Mouse (Mus musculus) small intestine, adult 2 months (tissue): Measurements from ENCODE around the gene Btn1a1.

ENCODE experiments used
- CTCF ChIP-seq: fragments of 200-500 bp; IDR thresholded peaks from 2 replicates; pipeline ENCODE4 v1.5.1; 2012; ENCODE audit warnings: low read depth, mild to moderate bottlenecking, control low read depth, inconsistent platforms, low read length, moderate library complexity, mixed read lengths; ENCODE audit not compliant: insufficient replicate concordance, insufficient read length; ENCODE audit errors: extremely low read depth
- POLR2A ChIP-seq: fragments of 200-500 bp; IDR thresholded peaks from 2 replicates; pipeline ENCODE4 v1.6.1; 2012; ENCODE audit warnings: low read depth, mild to moderate bottlenecking, control low read depth, inconsistent platforms, low read length, moderate library complexity

GRCm38 (mm10) chr13:23475658-23476057 is 10.0 kb upstream of the Btn1a1 start:
- TF ChIP-seq CTCF (no peak), POLR2A (no peak)
